Mouse (Mus musculus) kidney, adult 18-20 months (tissue): ENCODE results near the gene Bcl2.
"Not testable (repeated sequence)": the region's sequence is repeated elsewhere in the genome, so short reads cannot be mapped to it uniquely, and the experiment has no call there.

ENCODE experiments used
- DNase-seq: peaks from one replicate; pipeline ENCODE4 v3.0.0; 2021

Gene Bcl2

DNA sequence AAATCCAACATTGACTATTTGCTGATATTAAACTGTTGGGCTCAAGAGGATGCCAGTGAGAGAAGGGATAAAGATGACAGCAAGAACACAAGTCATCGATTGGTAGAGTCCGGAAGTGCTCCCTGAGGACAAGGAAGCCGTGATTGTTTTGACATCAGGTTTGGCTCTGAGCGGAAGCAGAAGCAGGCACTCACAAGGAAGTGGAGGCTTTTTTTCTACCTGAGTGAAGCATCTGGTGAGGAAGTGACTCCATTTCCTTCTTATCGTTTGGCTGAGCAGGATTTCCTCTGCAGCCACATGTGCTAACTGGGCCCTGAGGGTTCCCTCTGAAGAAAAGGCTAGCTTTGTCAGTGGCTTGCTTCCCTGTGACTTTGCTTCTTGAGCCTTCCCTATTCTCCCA is 165.0 kb downstream of the Bcl2 start:
- DNase-seq, result no peak

DNA sequence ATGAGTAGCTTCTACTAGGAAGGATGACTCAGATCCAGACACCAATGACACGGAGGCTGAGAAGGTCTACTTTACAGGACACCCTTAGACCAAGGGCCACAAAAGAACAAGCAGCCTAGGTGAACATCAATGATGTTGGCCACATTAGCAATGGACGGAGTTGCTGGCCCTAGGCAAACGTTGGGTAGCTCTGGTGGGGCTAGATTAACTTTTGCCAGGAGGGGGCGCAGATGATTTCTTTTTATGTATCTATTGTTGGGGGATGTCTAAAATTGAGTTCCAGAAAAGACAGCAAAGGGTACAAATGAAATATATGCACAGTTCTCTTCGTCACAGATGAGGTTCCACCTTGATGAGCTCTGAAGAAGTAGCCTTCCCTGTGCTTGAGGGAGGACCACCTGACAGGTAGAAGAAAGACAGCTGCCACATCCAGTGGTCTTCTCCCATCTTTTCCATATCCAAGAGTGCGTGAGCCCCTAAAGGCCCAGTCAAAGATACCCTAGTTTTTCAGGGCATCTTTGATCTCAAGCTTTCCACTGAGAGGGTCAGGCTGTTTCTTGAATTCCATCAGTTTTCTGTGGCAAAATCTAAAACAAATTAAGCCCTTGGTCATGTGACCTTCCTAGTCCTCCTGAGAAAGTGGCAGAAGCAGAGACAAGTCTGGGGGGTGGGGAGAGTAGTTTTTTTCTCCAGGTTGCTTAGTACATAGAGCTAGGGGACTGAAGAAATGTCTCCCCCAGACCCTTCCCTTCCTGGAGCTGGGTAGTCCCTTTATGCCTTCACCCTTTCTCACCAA is 169.1 kb downstream of the Bcl2 start:
- DNase-seq, result peak; percentile 65

DNA sequence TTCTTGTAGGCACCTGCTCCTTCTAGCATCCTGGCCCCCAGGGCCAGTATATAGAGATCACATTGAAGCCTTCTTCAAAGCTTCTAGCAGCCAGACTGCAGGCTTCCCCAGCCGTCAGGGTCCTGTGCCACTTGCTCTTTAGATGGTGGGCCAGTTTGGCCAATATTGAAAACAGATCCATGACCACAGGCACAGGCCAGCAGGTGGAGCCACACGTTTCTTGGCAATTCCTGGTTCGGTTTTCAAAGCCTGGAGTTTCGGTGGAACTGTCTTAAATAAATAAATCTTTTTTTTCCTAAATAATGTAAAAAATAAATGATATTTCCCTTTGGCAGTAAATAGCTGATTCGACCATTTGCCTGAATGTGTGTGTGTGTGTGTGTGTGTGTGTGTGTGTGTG is 171.3 kb downstream of the Bcl2 start:
- DNase-seq, result peak; percentile 55

DNA sequence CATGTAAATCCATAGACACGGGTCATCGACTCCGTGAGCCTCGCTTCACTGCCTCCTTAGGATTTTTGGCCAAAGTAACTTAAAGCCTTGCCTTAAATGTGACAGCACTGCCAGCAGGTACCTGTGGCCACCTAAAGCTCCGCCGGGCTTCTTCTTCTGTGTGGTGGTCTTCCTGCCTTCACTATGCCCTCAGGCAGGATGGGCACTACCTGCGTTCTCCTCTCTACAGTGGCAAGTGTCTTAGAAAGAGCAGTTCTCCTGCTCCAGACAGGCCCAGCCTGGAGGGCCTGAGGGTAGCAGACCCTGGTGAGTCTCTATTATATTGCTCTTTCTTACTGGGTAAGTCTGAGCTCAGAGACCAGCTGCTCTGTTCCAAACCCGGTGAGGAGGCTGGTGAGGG is 172.2 kb downstream of the Bcl2 start:
- no peak for DNase-seq

DNA sequence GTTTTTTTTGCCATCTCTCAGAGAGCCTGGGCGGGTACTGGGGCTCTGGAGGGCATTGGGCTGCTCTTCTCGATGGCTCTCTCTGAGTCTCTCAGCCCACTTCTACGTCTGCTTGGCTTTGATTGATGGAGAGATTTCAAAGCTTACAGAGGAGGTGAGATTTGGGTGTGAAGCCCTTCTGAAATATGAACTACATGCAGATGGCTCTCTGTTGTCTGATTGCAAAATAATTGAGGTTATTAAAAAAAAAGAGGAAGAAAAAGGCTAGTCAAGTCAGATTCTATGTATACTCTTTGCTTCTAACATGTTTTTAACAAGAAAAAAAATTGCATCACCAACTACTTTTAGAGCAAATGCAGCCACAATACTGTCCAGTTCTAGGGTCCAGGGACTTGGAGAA is 173.9 kb downstream of the Bcl2 start:
- DNase-seq, result no peak

DNA sequence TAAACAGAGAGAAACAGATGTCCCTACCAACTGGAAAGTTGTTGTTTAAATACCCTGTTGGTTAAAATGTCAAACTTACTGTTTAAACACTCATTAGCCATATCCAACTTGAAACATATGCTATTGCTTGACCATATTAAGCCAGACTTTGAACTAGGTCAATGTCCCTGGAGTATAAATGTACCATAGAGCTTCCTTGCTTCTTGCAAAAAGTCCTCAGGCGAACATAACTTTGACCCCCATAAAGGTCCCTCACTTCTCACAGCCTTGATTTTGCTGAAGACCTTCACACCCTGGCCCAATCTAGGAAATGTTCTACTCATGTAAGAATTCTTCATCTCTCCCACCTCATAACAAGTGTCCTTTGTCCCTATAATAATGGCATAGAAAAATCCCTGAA is 175.0 kb downstream of the Bcl2 start:
- DNase-seq, result no peak

DNA sequence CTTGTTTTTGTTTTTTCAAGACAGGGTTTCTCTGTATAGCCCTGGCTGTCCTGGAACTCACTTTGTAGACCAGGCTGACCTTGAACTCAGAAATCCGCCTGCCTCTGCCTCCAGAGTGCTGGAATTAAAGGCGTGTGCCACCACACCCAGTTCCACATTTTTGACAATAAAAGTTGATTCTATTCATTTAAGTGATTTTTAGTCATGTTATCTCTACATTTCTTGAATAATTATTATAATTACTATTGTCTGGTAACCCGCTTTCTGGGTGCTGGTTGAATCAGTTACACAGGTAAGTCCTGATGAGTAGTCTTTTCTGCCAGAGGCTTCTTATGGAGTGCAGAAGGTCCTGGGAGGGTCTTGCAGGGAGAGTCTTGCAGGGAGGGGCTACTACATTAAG is 179.2 kb downstream of the Bcl2 start:
- DNase-seq, result not testable (repeated sequence)

DNA sequence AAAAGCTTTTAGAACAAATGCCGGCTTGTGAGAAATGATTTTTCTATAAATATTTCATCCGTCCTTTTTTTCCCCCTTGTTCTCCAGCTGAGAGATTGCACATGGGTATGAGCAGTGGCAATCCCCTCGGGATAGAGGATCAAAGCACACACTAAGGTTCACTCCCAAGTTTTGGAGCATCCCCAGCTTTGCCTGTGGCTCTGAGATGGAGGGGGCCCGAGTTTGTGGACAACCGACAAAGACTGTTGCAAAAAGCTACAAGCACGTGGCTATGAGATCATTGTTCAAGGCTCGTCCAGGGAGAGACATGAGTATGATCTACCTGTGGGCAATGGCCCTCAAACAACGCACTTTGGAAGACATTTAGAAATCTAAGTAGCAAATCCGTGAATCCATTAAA is 184.5 kb downstream of the Bcl2 start:
- DNase-seq, result no peak

DNA sequence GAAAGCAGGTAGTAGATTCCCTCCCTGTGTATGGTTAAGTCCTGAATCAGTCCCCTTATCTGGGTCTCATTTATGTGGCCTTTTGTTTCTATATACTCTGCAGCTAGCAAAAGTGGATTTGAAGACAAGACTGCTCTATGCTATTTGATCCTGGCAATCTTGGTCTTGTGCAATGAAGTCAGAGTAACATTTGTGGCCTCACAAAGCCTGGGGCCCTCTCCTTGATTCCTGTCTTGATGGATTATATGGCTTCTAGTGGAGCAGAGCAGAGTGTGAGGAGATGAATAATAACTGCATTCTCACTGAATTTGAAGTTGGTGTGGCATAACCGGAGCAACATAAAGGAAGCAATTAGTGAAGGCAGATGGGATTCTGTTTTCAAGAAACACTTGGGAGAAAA is 186.5 kb downstream of the Bcl2 start:
- DNase-seq, result no peak

DNA sequence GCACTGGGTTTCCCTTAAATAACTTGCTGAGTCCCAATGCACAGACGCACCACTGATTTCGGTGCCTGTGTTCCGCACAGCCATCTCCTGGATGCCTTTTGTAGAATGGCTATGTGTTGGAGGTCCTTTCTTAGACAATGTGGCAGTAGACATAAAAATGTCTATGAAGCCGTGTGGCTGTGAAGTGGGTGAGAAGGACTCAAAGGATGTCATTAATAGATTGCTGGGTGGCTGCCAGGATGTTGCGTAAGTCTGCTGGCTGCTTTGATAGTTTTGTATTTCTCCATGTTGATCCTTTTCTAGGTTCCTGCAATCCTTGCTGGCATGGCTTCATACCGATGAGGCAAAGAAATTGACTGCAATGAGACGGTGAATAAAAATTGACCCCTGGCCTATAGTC is 187.3 kb downstream of the Bcl2 start:
- DNase-seq, result peak; percentile 36

DNA sequence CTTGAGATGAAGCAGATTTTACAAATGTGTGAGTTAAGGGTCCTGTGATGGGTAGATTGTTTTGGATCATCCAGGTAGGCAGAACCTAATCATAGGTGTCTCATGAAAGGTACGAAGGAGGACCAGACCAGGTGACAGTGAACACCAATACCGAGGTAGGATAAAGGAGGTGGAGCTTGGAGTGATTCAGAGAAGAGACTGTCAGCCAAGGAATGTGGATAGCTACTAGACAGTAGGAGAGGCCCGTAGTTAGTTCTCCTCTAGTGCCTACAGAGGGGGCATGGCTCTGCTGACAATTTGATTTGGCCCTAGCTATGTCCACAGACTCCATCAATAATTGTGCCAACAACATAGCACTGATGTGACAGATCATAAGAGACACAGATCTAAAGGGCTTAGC is 188.0 kb downstream of the Bcl2 start:
- no peak for DNase-seq

DNA sequence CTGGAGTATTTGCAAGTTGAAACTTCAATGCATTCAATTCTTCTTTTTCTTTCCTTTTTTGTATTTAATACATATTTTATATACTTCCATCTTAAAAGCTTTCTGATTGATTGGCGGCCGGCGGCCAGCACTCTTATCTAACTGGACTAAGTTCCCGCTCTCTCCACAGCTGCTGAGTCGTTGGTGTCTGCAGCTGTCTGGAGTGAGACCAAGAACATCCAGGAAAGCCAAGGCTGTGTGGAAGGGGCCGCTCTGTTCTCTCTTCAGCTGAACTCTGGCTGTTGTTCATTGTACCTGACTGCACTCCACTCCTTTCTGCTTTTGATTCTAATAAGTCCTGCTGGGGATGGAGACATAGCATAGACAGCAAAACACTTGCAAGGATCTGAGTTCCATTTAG is 190.3 kb downstream of the Bcl2 start:
- DNase-seq, result no peak

DNA sequence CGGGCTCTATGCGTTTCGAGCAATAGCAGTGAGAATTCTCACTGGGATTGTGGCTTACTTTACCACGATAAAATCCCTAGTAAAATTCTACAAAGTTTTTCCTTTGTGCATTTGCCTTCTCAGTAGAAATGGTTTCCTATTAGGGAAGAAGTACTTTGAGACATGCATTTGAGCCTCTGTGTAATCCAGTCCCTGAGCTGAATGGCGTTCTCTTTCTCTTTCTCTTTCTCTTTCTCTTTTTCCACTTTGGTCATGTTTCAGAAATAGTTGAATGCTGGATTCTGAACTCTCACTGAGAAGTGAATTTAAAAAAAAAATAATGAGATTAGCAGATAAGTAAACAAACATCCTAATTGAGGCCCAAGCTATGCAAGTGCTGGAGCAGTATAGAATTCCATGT is 191.1 kb downstream of the Bcl2 start:
- DNase-seq, result no peak

DNA sequence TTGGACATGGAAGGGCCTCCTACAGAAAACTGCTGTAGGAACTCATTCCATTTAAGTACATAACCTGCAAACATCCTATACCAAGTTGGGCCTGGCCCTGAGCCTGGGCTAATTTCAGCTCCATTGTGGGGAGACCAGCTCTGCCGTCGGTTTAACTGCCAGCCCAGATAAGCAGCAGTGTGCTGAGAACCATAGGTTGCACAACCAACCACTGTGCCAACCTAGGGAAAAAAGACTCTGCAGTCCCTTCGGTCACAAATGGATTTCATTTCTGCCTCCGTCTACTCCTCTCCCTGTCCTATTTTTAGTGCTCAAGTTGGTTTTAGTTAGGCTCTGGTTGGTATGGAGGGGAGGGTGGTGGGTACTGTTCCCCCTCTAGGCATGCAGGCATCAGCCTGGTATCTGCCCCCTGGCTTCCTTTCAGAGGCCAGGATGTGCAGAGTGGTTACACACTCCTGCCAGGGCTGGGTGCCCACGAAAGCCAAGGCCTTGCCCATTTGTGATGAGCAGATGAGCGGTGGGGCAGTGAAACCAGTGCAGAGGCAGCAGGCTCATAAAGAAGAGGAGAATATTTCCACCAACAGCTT is 196.4 kb downstream of the Bcl2 start:
- no peak for DNase-seq

DNA sequence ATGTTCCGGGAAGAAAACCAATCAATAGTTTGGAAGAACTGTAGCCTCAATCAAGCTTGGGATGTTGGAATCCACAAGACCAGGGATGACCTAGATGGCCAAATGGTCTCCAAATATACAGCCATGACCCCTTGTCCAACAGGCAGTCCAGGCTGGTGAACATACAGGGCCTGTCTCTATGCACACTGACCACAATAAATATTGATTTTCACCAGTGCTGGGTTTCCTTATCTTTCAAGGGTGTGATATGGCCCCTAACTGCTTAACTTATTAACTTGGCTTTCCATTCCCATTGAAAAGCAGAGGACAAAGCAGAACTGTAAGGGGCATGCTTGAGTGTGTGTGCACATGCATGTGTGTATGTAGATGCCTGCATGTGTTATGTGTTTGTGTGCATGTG is 197.0 kb downstream of the Bcl2 start:
- DNase-seq, result no peak

DNA sequence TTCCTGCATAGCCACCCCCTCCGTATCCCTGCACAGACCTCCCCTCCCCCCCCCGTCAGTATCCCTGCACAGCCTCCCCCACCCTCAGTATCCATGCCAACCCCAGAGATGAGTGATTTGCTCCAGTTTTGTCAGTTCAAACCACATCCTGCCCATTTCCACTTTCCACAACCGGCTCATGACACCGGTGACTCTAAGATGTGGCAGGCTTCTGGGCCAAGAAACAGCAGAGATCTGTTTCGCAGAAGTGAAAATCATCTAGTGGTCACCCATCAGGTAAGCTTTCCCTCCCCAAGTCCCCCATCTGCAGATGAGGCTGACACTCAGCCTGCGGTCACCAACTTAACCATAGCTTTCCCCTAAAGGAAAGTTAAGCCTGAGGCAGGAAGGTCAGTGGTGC is 198.5 kb downstream of the Bcl2 start:
- no peak for DNase-seq

DNA sequence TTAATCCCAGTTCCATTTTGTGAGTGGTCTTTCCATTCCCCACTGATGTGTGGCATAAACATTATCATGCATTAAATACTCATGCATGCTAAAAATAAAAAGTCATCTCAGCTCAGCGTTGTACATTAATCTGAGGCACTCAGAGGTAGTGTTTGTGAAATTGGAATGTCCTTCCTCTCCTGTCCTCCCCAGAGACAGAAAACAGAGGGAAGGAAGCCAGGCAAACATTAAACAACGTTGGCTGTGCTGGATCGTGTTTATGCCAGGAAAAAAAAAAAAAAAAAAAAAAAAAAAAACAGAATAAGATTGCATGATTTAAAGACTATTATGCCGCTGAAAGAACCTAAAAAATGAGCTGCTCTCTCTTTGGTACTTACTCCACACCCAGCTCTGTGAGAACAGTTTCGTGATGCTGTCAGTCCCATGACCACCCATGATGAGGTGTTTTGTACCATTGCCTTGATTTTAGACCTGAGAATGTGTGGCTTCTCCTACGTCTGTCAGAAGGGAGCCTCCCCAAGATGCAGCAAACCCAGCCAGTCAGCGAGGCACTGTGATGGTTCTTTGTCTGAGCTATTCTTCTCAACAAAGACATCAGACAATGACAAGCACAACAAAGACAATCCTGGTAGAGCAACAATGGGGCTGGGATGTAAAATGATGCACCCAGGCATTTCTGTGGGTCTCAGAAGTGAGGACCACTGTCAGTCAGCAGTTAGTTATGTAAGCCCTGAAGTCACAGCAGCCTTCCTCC is 200.0 kb downstream of the Bcl2 start:
- no peak for DNase-seq

DNA sequence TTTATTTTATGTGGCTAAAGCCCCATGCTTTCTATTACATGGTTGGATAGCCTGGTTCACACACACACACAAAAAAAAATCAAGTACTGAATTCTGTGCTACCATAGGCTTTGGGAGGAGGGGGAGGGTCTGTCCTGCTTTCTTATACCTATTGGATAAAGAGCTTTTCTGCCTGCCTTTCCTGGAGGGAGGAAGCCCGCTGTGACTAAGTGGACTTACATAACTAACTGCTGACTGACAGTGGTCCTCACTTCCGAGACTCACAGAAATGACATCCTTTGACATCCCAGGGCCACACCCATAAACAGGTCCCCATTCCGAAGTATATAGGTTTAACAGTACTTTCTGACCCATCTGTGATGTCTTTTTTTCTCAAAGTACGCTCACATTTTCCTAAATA is 200.6 kb downstream of the Bcl2 start:
- DNase-seq, result no peak

DNA sequence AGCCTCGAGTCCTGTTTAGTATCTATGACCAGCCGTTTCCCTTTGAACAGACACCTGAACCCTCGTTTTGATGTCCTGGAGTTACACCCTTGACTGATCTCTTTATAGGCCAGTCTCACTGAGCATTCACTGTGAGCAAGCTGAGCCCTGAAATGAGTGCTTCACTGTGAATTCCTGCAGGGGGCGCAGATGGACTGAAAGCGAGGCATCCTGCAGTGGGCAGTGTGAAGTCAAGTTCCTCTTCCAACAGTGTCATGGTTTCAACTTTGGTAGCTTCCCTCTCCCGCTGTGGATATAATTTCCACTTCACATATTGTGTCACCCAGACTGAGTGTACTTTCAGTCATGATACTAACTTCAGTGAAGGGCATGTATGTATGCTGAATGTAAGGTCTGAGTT is 202.5 kb downstream of the Bcl2 start:
- DNase-seq, result peak; percentile 79

DNA sequence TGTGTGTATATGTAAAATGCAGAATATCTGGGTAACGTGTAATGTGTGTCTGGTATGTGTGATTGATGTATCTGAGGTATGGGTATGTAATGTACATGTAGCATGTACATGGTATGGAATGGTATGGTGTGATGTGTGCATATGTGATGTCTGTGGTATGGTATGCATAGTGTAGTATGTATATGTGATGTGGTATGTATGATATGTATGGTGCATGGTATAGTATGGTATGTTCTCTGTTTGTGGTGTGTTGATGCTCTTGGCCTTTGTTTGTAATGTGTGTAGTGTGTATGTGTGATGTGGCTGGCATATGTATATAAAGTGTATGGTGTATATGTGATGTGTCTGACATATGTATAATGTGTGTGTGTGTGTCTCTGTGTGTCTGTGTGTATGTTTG is 206.5 kb downstream of the Bcl2 start:
- no peak for DNase-seq

DNA sequence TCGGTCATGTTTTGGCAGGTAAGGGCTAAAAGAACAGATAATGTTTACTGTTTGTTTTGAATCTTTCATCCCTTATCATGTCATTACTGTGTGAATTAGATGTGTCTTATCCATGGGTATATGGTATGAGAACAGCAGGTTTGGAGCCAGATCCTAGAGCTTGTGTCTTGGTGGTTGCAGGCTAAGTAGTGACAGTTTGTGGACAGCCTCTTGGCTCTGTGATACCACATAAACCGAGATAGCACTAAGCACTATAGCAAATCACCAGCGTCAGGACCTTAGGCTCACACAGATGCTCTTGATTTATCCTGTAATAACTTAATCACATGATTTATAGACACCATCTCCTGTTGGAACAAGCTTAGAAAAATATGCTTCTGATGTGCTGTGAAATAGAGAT is 210.2 kb downstream of the Bcl2 start:
- DNase-seq, result no peak

DNA sequence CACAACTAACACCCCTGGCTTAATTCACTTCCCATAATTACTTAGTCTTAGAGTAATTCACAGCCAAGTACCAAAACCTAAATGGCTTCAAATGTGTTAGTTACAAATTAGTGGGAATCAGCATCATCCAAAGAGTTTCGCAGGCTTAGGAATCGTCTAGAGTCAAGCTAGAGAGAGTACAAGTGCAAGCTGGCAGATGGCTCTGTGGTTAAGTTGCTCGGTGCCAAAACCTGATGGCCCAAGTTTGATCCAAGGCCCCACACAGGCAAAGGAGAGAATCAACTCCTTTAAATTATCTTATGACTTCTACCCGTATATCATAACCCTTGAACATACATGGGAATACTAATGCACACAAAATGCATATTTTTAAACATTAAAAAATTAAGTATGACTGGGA is 210.7 kb downstream of the Bcl2 start:
- no peak for DNase-seq

DNA sequence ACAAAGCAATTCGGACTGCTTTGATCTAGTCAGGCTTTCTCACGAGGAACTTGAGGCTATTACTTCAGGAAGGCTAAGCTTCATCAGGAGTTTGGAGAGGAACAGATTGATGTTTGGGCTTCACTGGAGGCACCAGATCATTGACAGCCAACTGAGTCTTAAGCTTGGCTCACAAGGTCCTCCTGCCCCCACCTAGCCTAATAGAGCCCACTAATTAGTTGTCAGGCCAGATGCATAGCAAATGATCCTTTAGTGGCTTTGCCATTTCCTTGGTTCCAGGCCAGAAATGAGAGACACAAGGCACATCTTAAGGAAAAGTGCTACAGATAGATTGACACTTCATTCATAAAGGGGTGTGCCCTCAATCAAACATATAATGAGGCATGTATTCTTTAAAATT is 216.1 kb downstream of the Bcl2 start:
- DNase-seq, result no peak
